In the genomic region with DNA sequence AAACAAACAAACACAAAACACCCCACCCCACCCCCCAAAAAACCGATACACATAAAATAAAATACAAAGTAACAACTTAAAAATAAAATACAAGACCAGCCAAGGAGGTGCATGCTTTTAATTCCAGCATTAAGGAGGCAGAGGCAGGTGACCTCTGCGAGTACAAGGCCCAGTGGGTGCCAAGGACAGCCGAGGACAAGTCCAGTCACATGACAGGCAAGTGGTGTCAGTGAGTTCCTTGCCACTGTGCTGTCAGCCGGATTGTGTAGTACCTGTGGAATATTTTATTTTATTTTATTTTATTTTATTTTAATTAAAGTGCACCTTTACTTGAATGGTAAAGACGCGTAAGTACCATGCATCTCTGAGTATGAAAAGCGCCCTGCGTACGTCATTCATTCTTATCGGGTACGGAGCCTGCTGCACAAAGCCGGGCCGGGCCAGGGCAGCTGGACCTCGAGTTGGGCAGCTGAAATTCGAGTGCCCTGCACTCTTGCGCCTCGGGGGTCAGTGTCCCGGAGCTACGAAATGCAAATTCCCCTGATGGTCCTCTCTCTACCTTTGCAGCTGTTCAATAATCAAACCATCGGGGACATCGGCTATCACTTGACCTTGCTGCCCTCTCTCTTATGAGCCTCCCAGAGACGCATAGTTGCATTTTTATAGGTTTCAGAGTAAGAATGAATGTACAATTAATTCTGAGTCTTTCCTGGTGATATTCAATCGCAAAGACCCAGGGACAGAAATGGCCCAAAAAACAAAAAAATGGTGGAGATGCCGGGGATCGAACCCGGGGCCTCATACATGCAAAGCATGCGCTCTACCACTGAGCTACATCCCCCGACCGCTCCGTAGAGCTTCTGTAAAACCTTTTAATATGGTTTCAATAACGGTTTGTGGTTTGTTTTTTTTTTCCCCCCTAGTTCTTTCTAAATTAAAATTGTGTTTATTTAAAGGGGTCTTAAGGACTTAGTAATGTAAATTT, we compare ENCODE assay signal across 8 mouse cellular contexts. TPM values are rescaled to one million over a fixed set of nuclear protein-coding genes. Genes with fewer than 3 reads are reported as not detected.
DNase-seq lines count a peak whose midpoint lies in the region; ATAC-seq lines count a peak whose summit lies in the region.

No protein-coding gene starts in this region.

- H3K36me3 ChIP-seq in heart, embryonic 11.5 days (ENCODE audit: control insufficient read depth, insufficient read depth, low read length): no peaks in the 10 kb centered on the region
- no peaks in the 10 kb centered on the region for H3K36me3 ChIP-seq in kidney, embryonic 16.5 days (ENCODE audit: insufficient read depth, low read length)
- H3K36me3 ChIP-seq in liver, embryonic 13.5 days: no peaks in the 10 kb centered on the region
- H3K36me3 ChIP-seq in neural tube, embryonic 13.5 days: no peaks in the 10 kb centered on the region

- no peaks in the 10 kb centered on the region for H3K9me3 ChIP-seq in heart, embryonic 11.5 days (replicated peaks; ENCODE audit: control insufficient read depth, low read length)
- H3K9me3 ChIP-seq in kidney, embryonic 16.5 days (ENCODE audit: low read length): no peaks in the 10 kb centered on the region
- H3K9me3 ChIP-seq in liver, embryonic 13.5 days (replicated peaks): no peaks in the 10 kb centered on the region
- no peaks in the 10 kb centered on the region for H3K9me3 ChIP-seq in neural tube, embryonic 13.5 days

- H3K27me3 ChIP-seq in heart, embryonic 11.5 days (ENCODE audit: control insufficient read depth, insufficient read depth, low read length): no peaks in the 10 kb centered on the region
- no peaks in the 10 kb centered on the region for H3K27me3 ChIP-seq in kidney, embryonic 16.5 days (ENCODE audit: insufficient read depth, low read length)
- peaks cover 32% of the 10 kb centered on the region for H3K27me3 ChIP-seq in liver, embryonic 13.5 days
- H3K27me3 ChIP-seq in neural tube, embryonic 13.5 days: no peaks in the 10 kb centered on the region

- WGBS in heart, embryonic 11.5 days (ENCODE audit: insufficient replicate concordance): 11% methylated on average over 31 of the region's 31 CpGs
- WGBS in kidney, embryonic 16.5 days: 15% methylated on average over 31 of the region's 31 CpGs
- 16% methylated on average over 31 of the region's 31 CpGs for WGBS in liver, embryonic 13.5 days (ENCODE audit: insufficient replicate concordance)
- WGBS in neural tube, embryonic 13.5 days: 12% methylated on average over 31 of the region's 31 CpGs

- H3K27ac ChIP-seq in heart, embryonic 11.5 days (ENCODE audit: low read depth, low read length): peak overlapping the region; percentile 32; the same call in 1 of the 2 replicates
- no peak overlapping the region for H3K27ac ChIP-seq in kidney, embryonic 16.5 days (ENCODE audit: low read length)
- no peak overlapping the region for H3K27ac ChIP-seq in liver, embryonic 13.5 days
- 0 out of 2 replicates have a peak overlapping the region, but pooled peaks have one; percentile 23 for H3K27ac ChIP-seq in neural tube, embryonic 13.5 days (replicated peaks)

- peak overlapping the region; percentile 44; the same call in 1 of the 2 replicates for H3K9ac ChIP-seq in heart, embryonic 11.5 days (ENCODE audit: low read depth, low read length)
- H3K9ac ChIP-seq in kidney, embryonic 16.5 days (replicated peaks; ENCODE audit: low read length): peak overlapping the region; percentile 62
- H3K9ac ChIP-seq in liver, embryonic 13.5 days: peak overlapping the region; percentile 68
- peak overlapping the region; percentile 63 for H3K9ac ChIP-seq in neural tube, embryonic 13.5 days

- peak overlapping the region; percentile 68 for H3K4me2 ChIP-seq in heart, embryonic 11.5 days
- peak overlapping the region; percentile 71 for H3K4me2 ChIP-seq in kidney, embryonic 16.5 days (replicated peaks; ENCODE audit: low read depth, low read length)
- peak overlapping the region; percentile 82 for H3K4me2 ChIP-seq in liver, embryonic 13.5 days
- H3K4me2 ChIP-seq in neural tube, embryonic 13.5 days: peak overlapping the region; percentile 70

- peak overlapping the region; percentile 47 for H3K4me3 ChIP-seq in heart, embryonic 11.5 days (ENCODE audit: low read depth, low read length)
- peak overlapping the region; percentile 51 for H3K4me3 ChIP-seq in kidney, embryonic 16.5 days (ENCODE audit: low read length)
- peak overlapping the region; percentile 72 for H3K4me3 ChIP-seq in liver, embryonic 13.5 days (replicated peaks)
- H3K4me3 ChIP-seq in neural tube, embryonic 13.5 days: peak overlapping the region; percentile 36

- ATAC-seq in heart, embryonic 11.5 days (replicated peaks; ENCODE audit: insufficient number of reproducible peaks, low FRiP score, low TSS enrichment): 0 out of 2 replicates have a peak, but pooled peaks have one; percentile 23
- no peak for ATAC-seq in kidney, embryonic 16.5 days (ENCODE audit: low FRiP score, low TSS enrichment)
- ATAC-seq in liver, embryonic 13.5 days (ENCODE audit: low read depth): no peak
- no peak for ATAC-seq in neural tube, embryonic 13.5 days (ENCODE audit: low read depth)

- peaks cover 4% of the 10 kb centered on the region for H3K4me1 ChIP-seq in heart, embryonic 11.5 days (ENCODE audit: control insufficient read depth, insufficient read depth, low read length)
- H3K4me1 ChIP-seq in kidney, embryonic 16.5 days (ENCODE audit: insufficient read depth, low read length): peaks cover 13% of the 10 kb centered on the region
- peaks cover 46% of the 10 kb centered on the region for H3K4me1 ChIP-seq in liver, embryonic 13.5 days (replicated peaks)
- H3K4me1 ChIP-seq in neural tube, embryonic 13.5 days (replicated peaks): peaks cover 20% of the 10 kb centered on the region

- peak; percentile 45 for DNase-seq in ovary, postnatal 10 days (ENCODE audit: low spot score)
- no peak for DNase-seq in ovary, adult 18-20 months (ENCODE audit: low spot score)
- DNase-seq in embryo, embryonic 10 days (ENCODE audit: low spot score): peak; percentile 67
- peak; percentile 71 for DNase-seq in liver, embryonic 13.5 days
- peak; percentile 25 to 51 for DNase-seq in thymus, adult 18-20 months

RNA-seq across cellular contexts. Expression of a gene that starts 13.8 kb away (rescaled TPM):
- polyA plus RNA-seq in heart, embryonic 11.5 days (2014; fragmentation: Nextera tagmentation; extraction: Ambion mirVana): 833 and 922 TPM in 2 replicates
- polyA plus RNA-seq in kidney, embryonic 16.5 days (2015; fragmentation: Nextera tagmentation; extraction: Ambion mirVana): 1,279 and 1,344 TPM in 2 replicates
- 517 and 564 TPM in 2 replicates for polyA plus RNA-seq in liver, embryonic 13.5 days (2015; fragmentation: Nextera tagmentation; extraction: Ambion mirVana)
- 1,127 and 1,268 TPM in 2 replicates for polyA plus RNA-seq in neural tube, embryonic 13.5 days (2015; fragmentation: Nextera tagmentation; extraction: Ambion mirVana)

RNA-seq across cellular contexts. Expression of a gene that starts 14.7 kb away (rescaled TPM):
- polyA plus RNA-seq in heart, embryonic 11.5 days (2014; fragmentation: Nextera tagmentation; extraction: Ambion mirVana): 0.42 TPM in 1 of 2 replicates, not detected in the other
- 0.34 and 0.51 TPM in 2 replicates for polyA plus RNA-seq in kidney, embryonic 16.5 days (2015; fragmentation: Nextera tagmentation; extraction: Ambion mirVana)
- polyA plus RNA-seq in liver, embryonic 13.5 days (2015; fragmentation: Nextera tagmentation; extraction: Ambion mirVana): 0.10 and 0.21 TPM in 2 replicates
- 0.52 and 0.73 TPM in 2 replicates for polyA plus RNA-seq in neural tube, embryonic 13.5 days (2015; fragmentation: Nextera tagmentation; extraction: Ambion mirVana)

RNA-seq across cellular contexts. Expression of a gene that starts 30.1 kb away (rescaled TPM):
- 9.9 and 10.6 TPM in 2 replicates for polyA plus RNA-seq in heart, embryonic 11.5 days (2014; fragmentation: Nextera tagmentation; extraction: Ambion mirVana)
- 10.4 and 14.2 TPM in 2 replicates for polyA plus RNA-seq in kidney, embryonic 16.5 days (2015; fragmentation: Nextera tagmentation; extraction: Ambion mirVana)
- polyA plus RNA-seq in liver, embryonic 13.5 days (2015; fragmentation: Nextera tagmentation; extraction: Ambion mirVana): 5.8 and 6.2 TPM in 2 replicates
- 9.0 and 10.6 TPM in 2 replicates for polyA plus RNA-seq in neural tube, embryonic 13.5 days (2015; fragmentation: Nextera tagmentation; extraction: Ambion mirVana)

RNA-seq across cellular contexts. Expression of a gene that starts 37.6 kb away (rescaled TPM):
- polyA plus RNA-seq in heart, embryonic 11.5 days (2014; fragmentation: Nextera tagmentation; extraction: Ambion mirVana): 30.8 and 32.7 TPM in 2 replicates
- polyA plus RNA-seq in kidney, embryonic 16.5 days (2015; fragmentation: Nextera tagmentation; extraction: Ambion mirVana): 44.4 and 46.1 TPM in 2 replicates
- polyA plus RNA-seq in liver, embryonic 13.5 days (2015; fragmentation: Nextera tagmentation; extraction: Ambion mirVana): 30.7 and 31.8 TPM in 2 replicates
- 33.3 and 33.8 TPM in 2 replicates for polyA plus RNA-seq in neural tube, embryonic 13.5 days (2015; fragmentation: Nextera tagmentation; extraction: Ambion mirVana)

Comparison
In these comparisons a context has a peak if more than half of its experiments do, and no peak if none do; other contexts are left out.
1. H3K27ac ChIP-seq: peak in heart, embryonic 11.5 days (single experiment) and neural tube, embryonic 13.5 days (single experiment); none in kidney, embryonic 16.5 days (single experiment) and liver, embryonic 13.5 days (single experiment).
2. Peak in every context shown above with its lines, with median percentiles within 50 percentile points of each other: H3K4me2 ChIP-seq, H3K4me3 ChIP-seq and H3K9ac ChIP-seq.